Mouse (Mus musculus) left cerebral cortex, adult 8-10 months (tissue): ENCODE measurements at regions not wholly inside any gene's neighbourhood (a gene's known extent, or its start where the extent isn't known, plus 50 kb on each side); places are given as distances from the start of the nearest gene placed in this dataset.

Experiments used
- DNase-seq, 2 experiments: peaks; one replicate each; pipeline ENCODE4 v3.0.0; 2022; ENCODE audit warnings: low spot score in 2 of 2

DNA sequence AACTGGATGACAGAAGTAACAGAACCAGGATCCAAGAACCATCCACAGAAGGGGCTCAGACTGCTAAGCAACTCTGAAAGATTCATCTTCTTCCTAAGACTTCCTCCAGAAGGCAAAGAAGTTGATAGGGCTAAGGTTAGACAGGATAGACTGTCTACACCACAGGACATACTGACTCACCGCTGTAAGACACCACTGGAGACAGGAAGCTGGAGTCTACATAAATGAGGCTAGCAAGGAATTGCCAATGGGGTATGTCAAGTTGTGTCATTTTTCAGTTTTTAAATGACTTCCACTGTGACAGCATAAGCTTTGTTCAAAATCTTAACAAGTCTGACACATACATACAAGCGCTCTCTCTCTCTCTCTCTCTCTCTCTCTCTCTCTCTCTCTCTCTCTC lies 645.4 kb upstream of the Gm10131 start:
- DNase-seq, result no peak

- DNase-seq, result no peak
Observed at GRCm38 (mm10) chr8:34756171-34756570, 644.6 kb upstream of the Gm10131 start.

DNA sequence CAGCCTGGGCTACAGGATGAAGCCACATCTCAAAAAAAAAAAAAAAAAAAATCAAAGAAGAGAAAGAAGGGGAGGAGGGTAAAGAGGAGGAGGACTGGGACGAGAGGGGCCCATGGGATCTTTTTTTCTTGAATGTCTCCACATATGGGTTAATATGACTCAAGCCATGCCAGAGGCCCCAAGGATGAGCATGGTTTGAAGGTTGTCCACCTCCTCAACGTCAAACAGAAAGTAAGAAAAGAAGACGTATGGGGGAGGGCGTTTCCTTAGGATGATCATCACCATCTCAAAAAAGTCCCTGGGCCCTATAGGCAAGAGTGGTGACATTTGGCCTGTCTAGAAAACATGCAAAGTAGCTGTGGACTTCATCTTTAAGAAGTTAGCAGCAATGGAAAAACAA lies 643.9 kb upstream of the Gm10131 start:
- no peak for DNase-seq

DNA sequence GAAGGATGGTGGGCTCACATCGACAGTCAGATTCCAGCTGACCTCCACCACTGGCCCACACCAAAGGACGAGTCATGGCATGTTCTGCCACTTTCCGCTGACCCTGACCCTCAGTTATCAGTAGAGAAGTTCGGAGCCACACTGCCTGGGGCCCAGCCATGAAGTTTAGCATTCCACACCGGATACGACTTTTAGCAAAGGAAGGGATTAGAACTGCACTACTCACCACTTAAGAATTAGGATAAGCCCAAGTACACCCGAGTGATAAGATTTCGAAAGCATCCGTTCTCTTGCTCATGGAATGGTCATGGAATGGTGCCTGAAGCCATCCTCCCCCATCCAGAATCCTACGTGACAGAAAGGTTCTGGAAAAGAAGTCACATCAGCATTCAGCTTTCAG lies 641.5 kb upstream of the Gm10131 start:
- no peak for DNase-seq

- DNase-seq, result no peak
Observed at GRCm38 (mm10) chr8:34748521-34748920, 637.0 kb upstream of the Gm10131 start.

- DNase-seq, result no peak
Observed at GRCm38 (mm10) chr8:34745706-34746105, 634.2 kb upstream of the Gm10131 start.

DNA sequence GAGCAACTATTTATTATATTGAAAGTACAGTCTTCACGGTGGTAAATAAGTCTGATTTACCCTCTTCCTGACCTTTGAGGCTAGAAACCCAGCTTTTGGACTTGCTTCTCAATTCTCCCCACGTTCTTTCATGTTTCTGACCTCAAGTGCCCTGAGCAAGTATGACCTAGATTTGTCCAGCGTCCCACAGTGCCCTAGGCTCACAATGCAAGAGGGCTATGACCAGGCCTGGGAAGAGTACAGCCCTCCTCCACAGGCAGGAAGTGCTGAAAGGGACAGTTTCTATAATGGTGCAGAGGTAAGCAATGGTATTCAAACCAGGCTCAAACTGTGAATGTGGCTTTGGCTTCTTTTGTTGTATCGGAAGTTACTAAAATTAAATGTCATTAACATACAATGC lies 633.1 kb upstream of the Gm10131 start:
- no peak for DNase-seq

- DNase-seq, result no peak
Observed at GRCm38 (mm10) chr8:34744179-34744578, 632.6 kb upstream of the Gm10131 start.

GRCm38 (mm10) chr8:34743137-34743536 lies 631.6 kb upstream of the Gm10131 start:
- no peak for DNase-seq

- DNase-seq, result no peak
Observed at GRCm38 (mm10) chr8:34740836-34741235, 629.3 kb upstream of the Gm10131 start.

- DNase-seq, result no peak
Observed at GRCm38 (mm10) chr8:34739836-34740804, 628.6 kb upstream of the Gm10131 start.

- no peak for DNase-seq
Observed at GRCm38 (mm10) chr8:34736214-34736613, 624.7 kb upstream of the Gm10131 start.

DNA sequence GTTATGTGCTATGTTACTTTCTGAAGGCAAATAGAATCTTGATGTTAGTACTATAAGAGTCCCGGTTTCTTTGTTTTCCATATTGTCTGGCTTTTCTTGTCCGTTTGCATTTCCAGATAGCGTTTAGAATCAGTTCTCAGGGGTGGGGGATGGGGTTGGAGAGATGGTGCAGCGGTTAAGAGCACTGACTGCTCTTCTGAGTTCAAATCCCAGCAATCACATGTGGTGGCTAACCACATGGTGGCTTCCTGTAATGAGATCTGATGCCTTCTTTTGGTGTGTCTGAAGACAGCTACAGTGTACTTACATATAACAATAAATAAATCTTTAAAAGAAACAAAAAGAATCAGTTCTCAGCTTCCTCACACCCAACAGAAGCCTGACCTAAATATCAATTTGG lies 623.5 kb upstream of the Gm10131 start:
- no peak for DNase-seq

- DNase-seq, result no peak
Observed at GRCm38 (mm10) chr8:34732808-34733207, 621.3 kb upstream of the Gm10131 start.

DNA sequence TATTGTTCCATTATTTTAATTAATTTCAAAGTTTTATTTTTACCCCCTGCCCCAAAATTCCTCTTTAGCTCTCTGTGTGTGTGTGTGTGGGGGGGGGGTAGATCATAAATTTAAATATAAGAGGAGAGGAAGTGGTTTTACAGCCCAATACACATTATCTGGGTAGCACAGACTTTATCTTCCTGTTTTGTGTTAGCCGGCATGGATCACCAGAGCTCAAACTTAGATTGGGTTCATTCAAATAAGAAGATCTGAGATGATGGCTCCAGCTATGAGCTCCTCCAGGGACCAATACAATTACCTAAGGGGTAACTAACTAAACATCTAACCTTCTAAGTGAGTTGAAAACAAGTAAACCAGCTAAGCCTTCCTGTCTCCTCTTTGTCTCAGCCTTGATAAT lies 620.8 kb upstream of the Gm10131 start:
- no peak for DNase-seq

GRCm38 (mm10) chr8:34731096-34731999 lies 619.8 kb upstream of the Gm10131 start:
- DNase-seq, result no peak

DNA sequence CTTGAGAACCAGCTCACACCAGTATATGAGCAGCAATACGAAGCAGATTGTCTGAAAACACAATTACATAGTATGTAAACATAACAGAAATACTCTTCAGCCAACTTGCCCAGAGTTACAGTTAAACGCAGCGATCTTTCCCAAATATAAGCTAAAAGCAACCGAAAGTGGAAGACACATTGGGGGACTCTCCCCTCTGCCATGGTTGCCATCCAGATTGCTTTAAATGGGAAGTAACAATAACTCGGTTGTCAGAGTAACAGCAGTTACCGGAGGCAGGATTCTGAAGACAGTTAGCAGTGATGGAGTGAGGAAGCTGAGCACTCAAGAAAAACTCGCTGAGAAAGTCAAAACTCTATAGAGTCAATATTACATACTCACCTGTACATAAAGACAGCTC lies 618.0 kb upstream of the Gm10131 start:
- no peak for DNase-seq

GRCm38 (mm10) chr8:34727699-34728098 lies 616.2 kb upstream of the Gm10131 start:
- no peak for DNase-seq

DNA sequence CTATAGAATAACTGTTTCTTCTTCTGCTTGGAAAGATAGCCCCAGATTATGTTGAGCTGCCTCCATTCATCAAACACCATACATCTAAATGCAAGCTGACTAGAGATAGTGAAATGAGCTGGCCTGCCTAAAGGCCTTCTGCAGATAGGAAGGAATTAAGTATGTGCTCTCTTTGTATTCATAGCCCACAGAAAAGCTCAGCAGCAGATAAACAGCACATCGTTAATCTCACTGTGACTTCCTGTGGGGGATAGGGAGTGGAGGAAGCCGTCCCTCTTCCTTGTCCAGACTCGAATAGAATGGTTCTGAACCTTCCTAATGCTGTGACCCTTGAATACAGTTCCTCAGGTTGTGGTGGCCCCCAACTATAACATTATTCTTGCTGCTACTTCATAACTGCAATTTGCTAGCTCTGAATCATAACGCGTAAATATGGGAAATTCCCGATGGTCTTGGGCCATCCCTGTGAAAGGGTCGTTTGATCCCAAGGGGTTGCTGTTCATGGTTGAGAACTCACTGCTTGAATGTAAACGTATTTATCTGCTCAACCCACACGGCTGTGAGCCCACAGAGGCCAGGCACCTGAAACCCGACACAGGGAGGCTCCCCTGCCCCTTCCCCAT lies 614.7 kb upstream of the Gm10131 start:
- DNase-seq, result no peak

DNA sequence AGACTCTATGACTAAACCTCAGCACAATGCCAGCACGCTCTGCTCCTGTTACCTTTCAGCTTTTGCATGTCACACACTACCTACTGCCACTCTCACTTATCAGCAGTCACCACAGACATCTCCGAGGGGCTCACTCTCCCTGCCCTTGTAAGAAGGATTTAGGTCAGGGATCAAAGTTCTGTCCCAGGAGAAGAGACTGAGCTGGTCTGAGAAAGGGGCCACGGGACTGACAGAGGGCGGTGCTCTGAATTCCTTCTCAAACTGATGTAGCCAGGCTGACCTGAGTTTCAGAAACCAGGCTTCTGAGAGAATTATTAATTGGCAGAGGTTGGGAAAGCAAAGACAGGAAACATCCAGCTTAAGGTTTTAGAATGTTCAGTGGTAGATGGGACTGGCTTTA lies 614.0 kb upstream of the Gm10131 start:
- DNase-seq, result no peak

GRCm38 (mm10) chr8:34709911-34710733 lies 598.6 kb upstream of the Gm10131 start:
- peak; percentile 18 to 83 for DNase-seq
